8 mouse cellular contexts compared by ENCODE assay signal in the genomic region with DNA sequence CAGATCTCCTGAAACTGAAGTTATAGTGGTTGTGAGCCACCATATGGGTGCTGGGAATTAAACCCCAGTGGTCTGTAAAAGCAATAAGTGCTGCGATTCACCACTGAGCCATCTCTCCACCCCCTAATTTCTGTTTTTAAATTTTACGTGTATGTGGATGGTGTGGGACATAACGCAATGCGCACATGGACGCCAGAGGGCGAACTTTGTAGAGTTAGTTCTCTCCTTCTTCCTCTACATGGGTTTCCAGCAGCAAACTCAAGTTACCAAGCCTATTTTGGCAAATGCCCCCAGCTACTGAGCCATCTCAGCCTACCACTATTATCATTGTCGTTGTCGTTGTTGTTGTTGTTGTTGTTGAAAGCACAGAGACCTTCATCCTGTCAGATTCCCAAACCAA. TPM values are rescaled to one million over a fixed set of nuclear protein-coding genes. Genes with fewer than 3 reads are reported as not detected.
DNase-seq lines count a peak whose midpoint lies in the region; ATAC-seq and TF ChIP-seq lines count a peak whose summit lies in the region.

No protein-coding gene starts in this region.

- no peak overlapping the region for H3K9ac ChIP-seq in intestine, embryonic 15.5 days
- H3K9ac ChIP-seq in liver, embryonic 14.5 days (replicated peaks), result no peak overlapping the region
- no peak overlapping the region for H3K9ac ChIP-seq in neural tube, embryonic 12.5 days

- DNase-seq in urinary bladder, postnatal 14 days (ENCODE audit: low spot score), result peak; percentile 79
- no peak for DNase-seq in urinary bladder, postnatal 4 days (ENCODE audit: low spot score in 2 of 2)
- peak; percentile 41 for DNase-seq in c-Kit-positive CD71-positive TER-119-negative erythroid progenitor cells, embryonic 14.5 days (ENCODE audit: low read depth)
- peak in 1 of 3 experiments; percentile 9 for DNase-seq in liver, embryonic 14.5 days (ENCODE audit: low read depth in 3 of 3, low spot score in 3 of 3)

- peak; percentile 29; the same call in 1 of the 2 replicates for ATAC-seq in granulocyte monocyte progenitor cell, adult 5-6 weeks (replicated peaks; ENCODE audit: poor library complexity, severe bottlenecking)
- ATAC-seq in intestine, embryonic 15.5 days, result no peak
- ATAC-seq in liver, embryonic 14.5 days (ENCODE audit: insufficient read depth), result no peak
- ATAC-seq in neural tube, embryonic 12.5 days (ENCODE audit: low FRiP score, low read depth), result no peak
- no peak for ATAC-seq in activated CD4-positive, CD25-positive, alpha-beta regulatory T cell, adult 4 months

- H3K36me3 ChIP-seq in intestine, embryonic 15.5 days, result no peaks in the 10 kb centered on the region
- no peaks in the 10 kb centered on the region for H3K36me3 ChIP-seq in liver, embryonic 14.5 days (replicated peaks; ENCODE audit: control insufficient read depth, insufficient read depth, low read depth)
- H3K36me3 ChIP-seq in neural tube, embryonic 12.5 days, result no peaks in the 10 kb centered on the region

- no peak overlapping the region for H3K4me3 ChIP-seq in intestine, embryonic 15.5 days (replicated peaks)
- no peak overlapping the region; a peak in 1 of 4 replicates for H3K4me3 ChIP-seq in liver, embryonic 14.5 days (ENCODE audit: insufficient read depth in 1 of 2, low read depth in 2 of 2, low read length in 2 of 2)
- H3K4me3 ChIP-seq in neural tube, embryonic 12.5 days, result no peak overlapping the region

- WGBS in intestine, embryonic 15.5 days, result 12% methylated on average over 8 of the region's 8 CpGs
- 15% methylated on average over 8 of the region's 8 CpGs for WGBS in liver, embryonic 14.5 days (ENCODE audit: insufficient replicate concordance)
- WGBS in neural tube, embryonic 12.5 days, result 16% methylated on average over 8 of the region's 8 CpGs

- peak; percentile 54 for TF ChIP-seq CTCF in liver, embryonic 14.5 days (IDR thresholded peaks at IDR 0.05; ENCODE audit: low read depth)

- H3K27me3 ChIP-seq in intestine, embryonic 15.5 days (replicated peaks), result peaks cover 6% of the 10 kb centered on the region; the same call in 1 of the 2 replicates
- peaks cover 4% of the 10 kb centered on the region; the same call in 1 of the 2 replicates for H3K27me3 ChIP-seq in liver, embryonic 14.5 days (ENCODE audit: control insufficient read depth, insufficient read depth, low read length)
- H3K27me3 ChIP-seq in neural tube, embryonic 12.5 days (replicated peaks), result 0 out of 2 replicates have a peak, but pooled peaks cover 12% of the 10 kb centered on the region

- H3K4me1 ChIP-seq in intestine, embryonic 15.5 days (replicated peaks), result peaks cover 23% of the 10 kb centered on the region
- H3K4me1 ChIP-seq in liver, embryonic 14.5 days (replicated peaks; ENCODE audit: control insufficient read depth in 2 of 2, insufficient read depth in 2 of 2, low read length in 1 of 2), result peaks cover 0 to 5% of the 10 kb centered on the region in 2 experiments; a peak in 2 of 4 replicates
- peaks cover 17% of the 10 kb centered on the region for H3K4me1 ChIP-seq in neural tube, embryonic 12.5 days

- H3K27ac ChIP-seq in intestine, embryonic 15.5 days, result no peak overlapping the region
- no peak overlapping the region for H3K27ac ChIP-seq in liver, embryonic 14.5 days
- H3K27ac ChIP-seq in neural tube, embryonic 12.5 days, result no peak overlapping the region

- H3K9me3 ChIP-seq in intestine, embryonic 15.5 days, result no peaks in the 10 kb centered on the region
- no peaks in the 10 kb centered on the region for H3K9me3 ChIP-seq in liver, embryonic 14.5 days (ENCODE audit: control insufficient read depth, low read length)
- no peaks in the 10 kb centered on the region for H3K9me3 ChIP-seq in neural tube, embryonic 12.5 days

- H3K4me2 ChIP-seq in intestine, embryonic 15.5 days (replicated peaks), result peak overlapping the region; percentile 63
- peak overlapping the region; percentile 30; the same call in 1 of the 2 replicates for H3K4me2 ChIP-seq in liver, embryonic 14.5 days (ENCODE audit: low read depth)
- peak overlapping the region; percentile 60 for H3K4me2 ChIP-seq in neural tube, embryonic 12.5 days (replicated peaks)

- TF ChIP-seq EP300 in liver, embryonic 14.5 days (IDR thresholded peaks at IDR 0.05; ENCODE audit: low read depth), result no peak

RNA-seq across cellular contexts. Expression of gene Hspb1, which starts 10.5 kb away (rescaled TPM):
- not detected in 2 replicates for total RNA-seq in granulocyte monocyte progenitor cell, adult 5-6 weeks (2014; fragmentation: Nextera tagmentation)
- total RNA-seq in granulocyte monocyte progenitor cell, adult 5-6 weeks (2017), result not detected in 2 replicates
- 113 and 116 TPM in 2 replicates for polyA plus RNA-seq in intestine, embryonic 15.5 days (2015; fragmentation: Nextera tagmentation; extraction: Ambion mirVana)
- polyA plus RNA-seq in liver, embryonic 14.5 days (2012; rRNA removed), result 1.7 and 1.9 TPM in 2 replicates
- polyA plus RNA-seq in liver, embryonic 14.5 days (2014; fragmentation: Nextera tagmentation; extraction: Ambion mirVana), result 1.7 and 1.8 TPM in 2 replicates
- 22.3 and 26.5 TPM in 2 replicates for polyA plus RNA-seq in neural tube, embryonic 12.5 days (2016; fragmentation: Nextera tagmentation; extraction: Ambion mirVana)
- polyA plus RNA-seq in activated CD4-positive, CD25-positive, alpha-beta regulatory T cell, adult 4 months (2017; shearing (Covaris generic)), result not detected

RNA-seq across cellular contexts. Expression of gene Ywhag, which starts 57.2 kb away (rescaled TPM):
- total RNA-seq in granulocyte monocyte progenitor cell, adult 5-6 weeks (2014; fragmentation: Nextera tagmentation), result 97.2 and 120 TPM in 2 replicates
- total RNA-seq in granulocyte monocyte progenitor cell, adult 5-6 weeks (2017), result 92.2 and 107 TPM in 2 replicates
- polyA plus RNA-seq in intestine, embryonic 15.5 days (2015; fragmentation: Nextera tagmentation; extraction: Ambion mirVana), result 151 and 154 TPM in 2 replicates
- 21.7 and 25.9 TPM in 2 replicates for polyA plus RNA-seq in liver, embryonic 14.5 days (2012; rRNA removed)
- polyA plus RNA-seq in liver, embryonic 14.5 days (2014; fragmentation: Nextera tagmentation; extraction: Ambion mirVana), result 26.3 and 30.1 TPM in 2 replicates
- 516 and 524 TPM in 2 replicates for polyA plus RNA-seq in neural tube, embryonic 12.5 days (2016; fragmentation: Nextera tagmentation; extraction: Ambion mirVana)
- 10 to 100 TPM; 34.1 to 56.7 TPM for polyA plus RNA-seq in activated CD4-positive, CD25-positive, alpha-beta regulatory T cell, adult 4 months (2017; shearing (Covaris generic))

Comparison
In these comparisons a context has a peak if more than half of its experiments do, and no peak if none do; other contexts are left out.
1. DNase-seq: peak in urinary bladder, postnatal 14 days (single experiment) and c-Kit-positive CD71-positive TER-119-negative erythroid progenitor cells, embryonic 14.5 days (single experiment); none in urinary bladder, postnatal 4 days (0 of 2).
2. Peak in every context shown above with its lines, with median percentiles within 50 percentile points of each other: H3K4me2 ChIP-seq.